Mouse (Mus musculus): Measurements from ENCODE around the gene 1700001P01Rik. TPM values are rescaled to one million over a fixed set of nuclear protein-coding genes. Genes with fewer than 3 reads are reported as not detected.

1700001P01Rik gene
- polyA plus RNA-seq, 1 experiment, result not detected

DNA sequence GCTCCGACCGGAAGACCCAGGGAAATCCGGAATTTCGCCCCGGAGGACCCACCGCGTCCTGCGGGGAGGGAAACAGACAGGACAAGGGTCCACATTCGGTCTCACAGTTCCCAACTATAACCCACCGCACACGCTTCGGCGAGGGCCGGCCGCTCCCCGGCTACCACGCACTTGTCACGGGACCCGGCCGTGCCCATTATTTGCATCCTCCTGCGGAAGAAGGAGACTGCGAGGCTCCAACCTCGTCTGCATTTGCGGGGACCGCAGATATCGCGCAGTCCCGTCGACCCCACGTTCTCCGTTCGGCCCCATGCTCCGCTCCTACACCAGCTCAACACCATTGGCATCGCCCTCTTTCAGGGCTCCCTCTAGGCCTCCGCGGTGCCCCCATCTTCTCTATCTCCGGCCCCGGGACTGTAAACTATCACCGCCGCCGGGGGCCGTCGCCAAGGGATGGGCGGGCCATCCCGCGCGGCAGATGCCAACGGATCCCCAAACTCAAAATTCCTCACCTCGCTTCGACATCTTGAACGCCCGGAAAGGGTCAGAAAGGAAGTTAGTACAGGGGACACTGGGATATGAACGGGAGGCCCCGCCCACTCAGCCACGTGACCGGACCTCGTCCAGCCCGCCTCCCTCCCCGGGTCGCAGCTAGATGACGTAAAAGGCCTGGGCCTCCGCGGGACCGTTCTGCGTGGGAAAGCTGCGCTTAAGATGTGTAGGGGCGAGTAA lies 6.3 kb upstream of the 1700001P01Rik start, which contains the start of gene Rpl23:
Rpl23 (minus strand) TSS at position 606 of the 732 bp plus-strand sequence.
- TF ChIP-seq POLR2A (IDR thresholded peaks at IDR 0.05; ENCODE audit: low read depth, low read length) (peak; percentile 79; the same call in 1 of the 2 replicates), CTCF (IDR thresholded peaks at IDR 0.05; ENCODE audit: extremely low read depth, insufficient read depth, insufficient read length, insufficient replicate concordance) (no peak)
- H3K4me1 ChIP-seq (ENCODE audit: control insufficient read depth, insufficient read depth, insufficient read length), result peaks cover 7% of the 10 kb centered on the region; the same call in 1 of the 2 replicates
- peak; percentile 93 to 99 for DNase-seq (ENCODE audit: low read depth in 1 of 2, low spot score in 2 of 2)
- no peaks in the 10 kb centered on the region for H3K27me3 ChIP-seq (ENCODE audit: control insufficient read depth, insufficient read depth, low read length)
- H3K36me3 ChIP-seq (ENCODE audit: control insufficient read depth, insufficient read depth, low read length), result peaks cover 25% of the 10 kb centered on the region
- H3K4me3 ChIP-seq (ENCODE audit: extremely low read depth, insufficient read depth, insufficient read length), result peak within 1 kb of the TSS; percentile 90
- WGBS, result under 1% methylated on average over 67 of the region's 67 CpGs
- peak within 1 kb of the TSS; percentile 81 for H3K27ac ChIP-seq (ENCODE audit: insufficient read depth, low read length)

DNA sequence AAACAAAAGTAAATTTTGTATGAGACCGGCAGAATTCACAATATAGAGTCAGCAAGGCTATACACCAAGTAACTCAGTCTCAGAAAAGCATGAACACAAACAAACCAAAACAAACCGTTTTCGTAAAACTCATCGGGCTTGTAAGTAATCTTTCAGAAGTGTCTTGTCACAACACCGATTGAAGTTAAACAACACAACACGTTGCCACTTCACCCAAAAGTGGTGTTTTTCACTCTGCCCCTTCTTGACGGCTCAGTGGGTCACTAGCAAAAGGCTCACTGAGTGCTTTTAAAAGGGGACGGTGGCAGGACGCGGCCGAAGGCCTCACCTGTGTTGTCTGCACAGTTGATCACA lies 5.7 kb upstream of the 1700001P01Rik start:
- Histone ChIP-seq H3K36me3 (ENCODE audit: control insufficient read depth, insufficient read depth, low read length) (peaks cover 30% of the 10 kb centered on the region), H3K27me3 (ENCODE audit: control insufficient read depth, insufficient read depth, low read length) (no peaks in the 10 kb centered on the region), H3K4me1 (ENCODE audit: control insufficient read depth, insufficient read depth, insufficient read length) (peaks cover 7% of the 10 kb centered on the region; the same call in 1 of the 2 replicates), H3K4me3 (ENCODE audit: extremely low read depth, insufficient read depth, insufficient read length) (peak overlapping the region; percentile 90), H3K27ac (ENCODE audit: insufficient read depth, low read length) (peak overlapping the region; percentile 81)
- DNase-seq (ENCODE audit: low read depth in 1 of 2, low spot score in 2 of 2), result no peak
- TF ChIP-seq POLR2A (IDR thresholded peaks at IDR 0.05; ENCODE audit: low read depth, low read length), result no peak
- TF ChIP-seq CTCF (IDR thresholded peaks at IDR 0.05; ENCODE audit: extremely low read depth, insufficient read depth, insufficient read length, insufficient replicate concordance), result no peak
- WGBS, result 1% methylated on average over 11 of the region's 11 CpGs

DNA sequence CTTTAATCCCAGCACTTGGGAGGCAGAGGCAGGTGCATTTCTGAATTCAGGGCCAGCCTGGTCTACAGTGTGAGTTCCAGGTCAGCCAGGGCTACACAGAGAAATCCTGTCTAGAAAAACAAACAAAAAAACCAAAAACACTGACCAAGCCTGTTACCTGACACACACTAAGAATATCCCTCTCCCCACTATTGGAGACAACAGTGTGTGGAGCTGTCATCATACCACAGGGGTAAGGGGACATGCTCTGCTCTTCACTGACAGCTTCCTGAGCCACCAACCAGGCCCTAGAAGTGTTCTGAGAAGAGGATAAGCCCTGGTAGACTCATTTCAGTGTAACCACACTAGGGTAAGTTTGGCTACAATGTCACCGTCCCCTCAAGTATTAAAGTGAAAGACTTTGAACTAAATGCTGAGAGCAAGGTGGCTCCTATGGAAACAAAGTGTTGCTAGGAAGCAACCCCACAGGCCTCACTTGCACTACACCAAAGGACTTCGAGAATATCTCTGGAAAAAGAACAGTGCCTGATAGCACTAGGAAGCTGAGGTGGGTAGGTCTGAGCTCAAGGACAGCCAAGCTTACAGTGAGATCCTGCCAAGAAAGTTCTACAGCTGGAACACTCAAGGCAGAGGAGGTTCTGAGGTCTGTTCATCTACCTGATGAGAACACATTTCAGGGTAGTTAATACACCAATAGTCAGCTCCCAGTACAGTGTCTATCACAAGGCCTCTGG lies 4.4 kb upstream of the 1700001P01Rik start:
- DNase-seq (ENCODE audit: low read depth in 1 of 2, low spot score in 2 of 2), result no peak
- Histone ChIP-seq H3K27ac (ENCODE audit: insufficient read depth, low read length) (no peak overlapping the region), H3K27me3 (ENCODE audit: control insufficient read depth, insufficient read depth, low read length) (no peaks in the 10 kb centered on the region), H3K4me3 (ENCODE audit: extremely low read depth, insufficient read depth, insufficient read length) (no peak overlapping the region), H3K4me1 (ENCODE audit: control insufficient read depth, insufficient read depth, insufficient read length) (peaks cover 7% of the 10 kb centered on the region; the same call in 1 of the 2 replicates), H3K36me3 (ENCODE audit: control insufficient read depth, insufficient read depth, low read length) (peaks cover 34% of the 10 kb centered on the region)
- TF ChIP-seq POLR2A (IDR thresholded peaks at IDR 0.05; ENCODE audit: low read depth, low read length), result no peak
- no peak for TF ChIP-seq CTCF (IDR thresholded peaks at IDR 0.05; ENCODE audit: extremely low read depth, insufficient read depth, insufficient read length, insufficient replicate concordance)
- WGBS, result 52% methylated on average over 2 of the region's 2 CpGs

GRCm38 (mm10) chr11:97778918-97779317 lies 3.2 kb upstream of the 1700001P01Rik start:
- no peak overlapping the region for H3K27ac ChIP-seq (ENCODE audit: insufficient read depth, low read length)
- DNase-seq (ENCODE audit: low read depth in 1 of 2, low spot score in 2 of 2), result no peak
- H3K36me3 ChIP-seq (ENCODE audit: control insufficient read depth, insufficient read depth, low read length), result peaks cover 34% of the 10 kb centered on the region
- 83% methylated on average over 1 of the region's 1 CpGs for WGBS
- H3K27me3 ChIP-seq (ENCODE audit: control insufficient read depth, insufficient read depth, low read length), result no peaks in the 10 kb centered on the region
- no peak overlapping the region for H3K4me3 ChIP-seq (ENCODE audit: extremely low read depth, insufficient read depth, insufficient read length)
- no peak for TF ChIP-seq CTCF (IDR thresholded peaks at IDR 0.05; ENCODE audit: extremely low read depth, insufficient read depth, insufficient read length, insufficient replicate concordance)
- TF ChIP-seq POLR2A (IDR thresholded peaks at IDR 0.05; ENCODE audit: low read depth, low read length), result no peak
- H3K4me1 ChIP-seq (ENCODE audit: control insufficient read depth, insufficient read depth, insufficient read length), result peaks cover 7% of the 10 kb centered on the region; the same call in 1 of the 2 replicates

GRCm38 (mm10) chr11:97777129-97777529 lies 1.4 kb upstream of the 1700001P01Rik start:
- no peak for DNase-seq (ENCODE audit: low read depth in 1 of 2, low spot score in 2 of 2)
- Histone ChIP-seq H3K4me1 (ENCODE audit: control insufficient read depth, insufficient read depth, insufficient read length) (peaks cover 7% of the 10 kb centered on the region; the same call in 1 of the 2 replicates), H3K27me3 (ENCODE audit: control insufficient read depth, insufficient read depth, low read length) (no peaks in the 10 kb centered on the region), H3K27ac (ENCODE audit: insufficient read depth, low read length) (no peak overlapping the region), H3K4me3 (ENCODE audit: extremely low read depth, insufficient read depth, insufficient read length) (no peak overlapping the region), H3K36me3 (ENCODE audit: control insufficient read depth, insufficient read depth, low read length) (peaks cover 34% of the 10 kb centered on the region)
- 61% methylated on average over 2 of the region's 2 CpGs for WGBS
- no peak for TF ChIP-seq POLR2A (IDR thresholded peaks at IDR 0.05; ENCODE audit: low read depth, low read length)
- peak; percentile 7; the same call in 1 of the 2 replicates for TF ChIP-seq CTCF (IDR thresholded peaks at IDR 0.05; ENCODE audit: extremely low read depth, insufficient read depth, insufficient read length, insufficient replicate concordance)

DNA sequence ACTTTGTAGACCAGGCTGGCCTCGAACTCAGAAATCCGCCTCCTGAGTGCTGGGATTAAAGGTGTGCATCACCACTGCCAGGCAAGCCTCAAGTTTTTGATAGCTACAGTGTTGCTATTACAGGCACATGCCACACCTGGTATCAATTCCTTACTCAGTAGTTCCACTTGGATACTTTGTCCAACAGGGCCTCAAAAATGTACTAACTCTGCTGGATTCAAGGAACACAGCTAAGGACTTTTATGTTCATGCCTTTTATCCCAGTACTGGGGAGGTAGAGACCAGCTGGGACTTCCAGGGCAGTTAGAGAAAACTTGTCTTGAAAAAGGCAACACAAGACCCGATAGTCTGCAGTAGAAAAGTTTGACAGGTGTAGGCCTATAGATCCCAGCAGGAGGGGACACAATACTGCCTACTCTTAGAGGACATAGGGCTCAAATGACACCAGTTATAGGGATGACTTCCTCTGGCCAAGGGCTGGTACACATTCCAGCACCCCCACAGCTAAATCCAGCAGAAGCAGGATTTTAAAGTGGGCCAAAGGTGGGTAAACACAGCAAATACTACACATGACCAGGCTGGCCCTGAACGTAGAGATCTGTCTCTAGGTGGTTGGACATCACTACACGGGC lies 895 bp upstream of the 1700001P01Rik start:
- Histone ChIP-seq H3K4me1 (ENCODE audit: control insufficient read depth, insufficient read depth, insufficient read length) (peaks cover 7% of the 10 kb centered on the region; the same call in 1 of the 2 replicates), H3K4me3 (ENCODE audit: extremely low read depth, insufficient read depth, insufficient read length) (no peak overlapping the region), H3K27ac (ENCODE audit: insufficient read depth, low read length) (no peak overlapping the region), H3K36me3 (ENCODE audit: control insufficient read depth, insufficient read depth, low read length) (peaks cover 34% of the 10 kb centered on the region), H3K27me3 (ENCODE audit: control insufficient read depth, insufficient read depth, low read length) (no peaks in the 10 kb centered on the region)
- no peak for DNase-seq (ENCODE audit: low read depth in 1 of 2, low spot score in 2 of 2)
- no peak for TF ChIP-seq CTCF (IDR thresholded peaks at IDR 0.05; ENCODE audit: extremely low read depth, insufficient read depth, insufficient read length, insufficient replicate concordance)
- no peak for TF ChIP-seq POLR2A (IDR thresholded peaks at IDR 0.05; ENCODE audit: low read depth, low read length)
- 92% methylated on average over 5 of the region's 5 CpGs for WGBS
